Mouse (Mus musculus): ENCODE results near the gene Usp43. TPM values are rescaled to one million over a fixed set of nuclear protein-coding genes. Genes with fewer than 3 reads are reported as not detected.

Gene Usp43
- polyA plus RNA-seq, 1 experiment from 2014 or later = 0.87 TPM

DNA sequence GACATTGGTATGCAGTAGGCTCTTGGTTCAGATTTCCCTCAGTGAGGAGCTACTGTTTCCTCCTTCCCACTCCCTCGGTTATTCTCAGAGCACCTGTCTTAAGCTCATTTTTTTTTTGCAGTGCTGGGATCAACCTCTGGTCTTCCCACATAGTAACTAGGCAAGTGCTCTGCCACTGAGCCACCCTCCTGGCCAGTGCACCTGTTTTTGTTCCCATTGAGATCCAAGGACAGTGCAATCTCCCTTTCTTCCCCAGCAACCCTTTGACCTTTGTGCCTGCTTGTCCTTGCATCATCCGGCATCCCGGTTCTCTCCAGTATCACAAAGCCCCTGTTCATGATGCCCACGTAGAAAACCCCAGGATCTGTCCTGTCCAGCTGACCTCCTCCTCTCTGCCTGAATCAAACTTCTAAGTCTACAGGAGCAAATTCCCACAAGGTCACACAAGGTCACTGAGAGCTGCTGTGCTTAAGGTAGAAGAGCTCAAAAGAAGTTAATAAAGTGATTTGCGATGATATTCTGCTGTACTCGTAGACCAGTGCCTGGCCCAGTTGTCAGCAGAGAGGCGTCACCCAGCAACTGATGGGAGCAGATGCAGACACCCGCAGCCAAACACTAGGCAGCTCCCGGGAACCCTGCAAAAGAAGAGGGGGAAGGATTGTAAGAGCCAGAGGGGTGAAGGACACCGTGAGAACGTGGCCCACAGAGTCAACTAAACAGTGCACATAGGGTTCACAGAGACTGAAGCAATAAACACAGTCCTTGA lies 114.9 kb downstream of the Usp43 start:
- Histone ChIP-seq H3K9me3 (no peaks in the 10 kb centered on the region), H3K27me3 (replicated peaks) (no peaks in the 10 kb centered on the region), H3K27ac (replicated peaks) (no peak overlapping the region), H3K4me3 (no peak overlapping the region), H3K4me2 (no peak overlapping the region), H3K4me1 (peaks cover 12% of the 10 kb centered on the region), H3K9ac (no peak overlapping the region), H3K36me3 (no peaks in the 10 kb centered on the region)
- no peak for ATAC-seq (ENCODE audit: extremely low read depth, insufficient number of reproducible peaks, low FRiP score, low TSS enrichment)
- 76% methylated on average over 11 of the region's 11 CpGs for WGBS

DNA sequence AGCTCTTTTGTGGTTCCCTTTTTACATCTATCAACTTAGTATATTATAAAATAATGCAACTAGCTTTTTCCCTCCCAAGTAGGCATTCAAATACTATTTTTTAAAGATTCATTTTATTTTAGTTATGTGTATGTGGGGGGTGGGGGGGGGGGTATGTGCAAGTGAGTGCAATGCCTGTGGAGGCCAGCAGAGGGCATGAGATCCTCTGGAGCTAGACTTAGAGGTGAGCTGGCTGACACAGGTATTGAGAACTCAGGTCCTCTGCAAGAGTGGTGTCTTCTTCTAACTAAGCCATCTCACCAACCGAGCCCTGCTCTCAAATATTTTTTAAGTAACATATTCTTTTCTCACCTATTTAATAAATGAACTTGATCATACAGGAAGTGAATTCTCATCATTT lies 116.4 kb downstream of the Usp43 start:
- Histone ChIP-seq H3K9ac (no peak overlapping the region), H3K27ac (replicated peaks) (no peak overlapping the region), H3K27me3 (replicated peaks) (no peaks in the 10 kb centered on the region), H3K9me3 (no peaks in the 10 kb centered on the region), H3K4me3 (no peak overlapping the region), H3K4me1 (peaks cover 21% of the 10 kb centered on the region), H3K36me3 (no peaks in the 10 kb centered on the region), H3K4me2 (no peak overlapping the region)
- ATAC-seq (ENCODE audit: extremely low read depth, insufficient number of reproducible peaks, low FRiP score, low TSS enrichment) = no peak
- 76% methylated on average over 1 of the region's 1 CpGs for WGBS

Other genes with a start within 250 kb of the Usp43 start
- not detected in 2 replicates for gene Rcvrn, start 226.8 kb downstream of the Usp43 start, polyA plus RNA-seq (2015; fragmentation: Nextera tagmentation; extraction: Ambion mirVana)
- gene Glp2r, start 151.0 kb downstream of the Usp43 start, polyA plus RNA-seq (2015; fragmentation: Nextera tagmentation; extraction: Ambion mirVana) = not detected in 2 replicates
- gene Gsg1l2, start 147.5 kb downstream of the Usp43 start, polyA plus RNA-seq (2015; fragmentation: Nextera tagmentation; extraction: Ambion mirVana) = not detected in 2 replicates
- gene Dhrs7c, start 124.0 kb downstream of the Usp43 start, polyA plus RNA-seq (2015; fragmentation: Nextera tagmentation; extraction: Ambion mirVana) = 3.8 and 4.2 TPM in 2 replicates
- 0.29 and 0.33 TPM in 2 replicates for gene Cfap52, start 43.5 kb upstream of the Usp43 start, polyA plus RNA-seq (2015; fragmentation: Nextera tagmentation; extraction: Ambion mirVana)
- gene Stx8, start 44.0 kb upstream of the Usp43 start, polyA plus RNA-seq (2015; fragmentation: Nextera tagmentation; extraction: Ambion mirVana) = 50.6 and 58.1 TPM in 2 replicates